Mouse (Mus musculus) limb, embryonic 10.5 days (tissue): ENCODE data around the gene Wnt7a. TPM values are rescaled to one million over a fixed set of nuclear protein-coding genes. Genes with fewer than 3 reads are reported as not detected.

Experiments
- DNase-seq: peaks from one replicate; pipeline ENCODE4 v3.0.0-alpha.2; 2017; ENCODE audit warnings: low spot score
- H3K27ac ChIP-seq: fragments of 300-500 bp; sonication (generic); 2 replicates; pipeline ENCODE4 v1.5.1; 2016; ENCODE audit warnings: mild to moderate bottlenecking
- H3K27me3 ChIP-seq: fragments of 300-500 bp; sonication (generic); 2 replicates; pipeline ENCODE4 v1.6.1; 2016; ENCODE audit warnings: low read depth, mild to moderate bottlenecking; ENCODE audit not compliant: poor library complexity, severe bottlenecking
- H3K36me3 ChIP-seq: fragments of 300-500 bp; sonication (generic); 2 replicates; pipeline ENCODE4 v1.6.1; 2016; ENCODE audit warnings: mild to moderate bottlenecking, moderate library complexity
- H3K4me1 ChIP-seq: fragments of 300-500 bp; sonication (generic); 2 replicates; pipeline ENCODE4 v1.6.1; 2016
- H3K4me3 ChIP-seq: fragments of 300-500 bp; sonication (generic); 2 replicates; pipeline ENCODE4 v1.5.1; 2016; ENCODE audit warnings: mild to moderate bottlenecking, moderate library complexity
- H3K9me3 ChIP-seq: fragments of 300-500 bp; sonication (generic); replicated peaks from 2 replicates; pipeline ENCODE4 v1.6.1; 2016; ENCODE audit warnings: mild to moderate bottlenecking
- WGBS: fragments of 180-500 bp; shearing (Covaris S2); methylation state at CpG from one replicate; pipeline ENCODE4 v1.1.7; 2016; 5-methylcytosine and 5-hydroxymethylcytosine counted together
- polyA plus RNA-seq: library from polyadenylated mRNA; unstranded; fragments of >200 nt; fragmentation: Nextera tagmentation; extraction: Ambion mirVana; gene quantifications from 2 replicates; pipeline ENCODE4 v1.2.1, GENCODE M21; 2016

The Wnt7a gene
- polyA plus RNA-seq, 1 experiment from 2014 or later = 5.0 TPM

GRCm38 (mm10) chr6:91379266-91379665, 31.9 kb downstream of the Wnt7a start:
- no peaks in the 10 kb centered on the region for H3K36me3 ChIP-seq

DNA sequence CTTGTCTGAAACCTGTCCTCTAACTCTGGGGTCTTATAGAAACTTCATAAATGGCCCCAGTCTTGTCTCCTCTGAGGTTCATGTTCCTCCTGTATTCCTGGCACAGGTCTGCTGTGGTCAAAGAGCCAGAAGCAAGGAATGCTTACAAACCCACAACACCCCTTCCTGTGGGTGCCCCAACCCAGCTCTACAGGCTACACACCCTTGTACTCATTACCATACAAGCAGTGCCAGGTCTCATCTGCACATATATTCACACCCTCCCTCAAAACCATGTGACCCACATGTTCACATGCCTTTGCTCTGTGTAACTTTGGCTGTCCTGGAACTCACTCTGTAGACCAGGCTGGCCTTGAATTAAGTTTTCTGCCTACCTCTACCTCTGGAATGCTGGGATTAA, 38.2 kb downstream of the Wnt7a start:
- no peak overlapping the region for H3K27ac ChIP-seq
- no peak for DNase-seq
- H3K4me1 ChIP-seq = peaks cover 8% of the 10 kb centered on the region; the same call in 1 of the 2 replicates
- H3K9me3 ChIP-seq = no peaks in the 10 kb centered on the region
- no peaks in the 10 kb centered on the region for H3K27me3 ChIP-seq
- H3K36me3 ChIP-seq = no peaks in the 10 kb centered on the region
- H3K4me3 ChIP-seq = no peak overlapping the region

More at GRCm38 (mm10) chr6:91379266-91379665, 31.9 kb downstream of the Wnt7a start:
- Histone ChIP-seq H3K9me3 (no peaks in the 10 kb centered on the region), H3K27me3 (no peaks in the 10 kb centered on the region), H3K27ac (no peak overlapping the region), H3K4me1 (no peaks in the 10 kb centered on the region), H3K4me3 (no peak overlapping the region)
- WGBS = 71% methylated on average over 3 of the region's 3 CpGs
- DNase-seq = no peak

- no peaks in the 10 kb centered on the region for H3K9me3 ChIP-seq
- H3K36me3 ChIP-seq = no peaks in the 10 kb centered on the region
- no peak overlapping the region for H3K27ac ChIP-seq
- no peaks in the 10 kb centered on the region for H3K27me3 ChIP-seq
- no peak for DNase-seq
- peaks cover 8% of the 10 kb centered on the region; the same call in 1 of the 2 replicates for H3K4me1 ChIP-seq
- H3K4me3 ChIP-seq = no peak overlapping the region
- 34% methylated on average over 3 of the region's 3 CpGs for WGBS
These were observed 38.6 kb downstream of the Wnt7a start for GRCm38 (mm10) chr6:91372586-91372971.

- Histone ChIP-seq H3K36me3 (no peaks in the 10 kb centered on the region), H3K4me1 (peaks cover 8% of the 10 kb centered on the region; the same call in 1 of the 2 replicates), H3K27ac (no peak overlapping the region), H3K27me3 (no peaks in the 10 kb centered on the region), H3K9me3 (no peaks in the 10 kb centered on the region), H3K4me3 (no peak overlapping the region)
- no peak for DNase-seq
These were observed 39.1 kb downstream of the Wnt7a start for GRCm38 (mm10) chr6:91371912-91372585.

- WGBS = 97% methylated on average over 1 of the region's 1 CpGs
- Histone ChIP-seq H3K4me3 (no peak overlapping the region), H3K27me3 (no peaks in the 10 kb centered on the region), H3K4me1 (peaks cover 8% of the 10 kb centered on the region), H3K36me3 (no peaks in the 10 kb centered on the region), H3K27ac (no peak overlapping the region), H3K9me3 (no peaks in the 10 kb centered on the region)
- DNase-seq = no peak
These were observed 44.4 kb downstream of the Wnt7a start for GRCm38 (mm10) chr6:91366781-91367180.

GRCm38 (mm10) chr6:91365480-91365879, 45.7 kb downstream of the Wnt7a start:
- Histone ChIP-seq H3K36me3 (no peaks in the 10 kb centered on the region), H3K27me3 (no peaks in the 10 kb centered on the region), H3K9me3 (no peaks in the 10 kb centered on the region), H3K4me1 (peaks cover 8% of the 10 kb centered on the region), H3K4me3 (no peak overlapping the region), H3K27ac (no peak overlapping the region)
- DNase-seq = no peak
- 83% methylated on average over 14 of the region's 14 CpGs for WGBS

DNA sequence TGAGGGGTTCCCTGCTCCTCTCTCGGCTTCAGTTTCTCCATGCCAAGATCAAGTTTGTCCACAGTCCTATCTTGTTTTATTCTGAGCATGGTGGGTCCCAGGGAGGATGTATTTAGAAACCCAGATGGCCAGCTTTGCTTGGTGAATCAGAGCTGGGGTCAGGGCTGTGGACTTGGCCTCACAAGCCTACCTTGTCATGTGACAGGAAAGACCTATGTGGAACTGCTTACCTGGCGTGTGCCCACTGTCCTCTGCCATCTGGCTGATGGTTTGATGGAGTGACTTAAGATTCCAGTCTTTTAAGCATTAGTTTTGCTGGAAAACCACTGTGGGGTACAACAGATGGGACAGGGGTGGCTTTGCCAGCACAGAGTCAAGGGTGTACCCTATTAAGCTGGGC, 48.4 kb downstream of the Wnt7a start:
- Histone ChIP-seq H3K9me3 (no peaks in the 10 kb centered on the region), H3K4me1 (peaks cover 4% of the 10 kb centered on the region; the same call in 1 of the 2 replicates), H3K27ac (no peak overlapping the region), H3K27me3 (0 out of 2 replicates have a peak, but pooled peaks cover 4% of the 10 kb centered on the region), H3K36me3 (no peaks in the 10 kb centered on the region), H3K4me3 (no peak overlapping the region)
- WGBS = 80% methylated on average over 2 of the region's 2 CpGs
- no peak for DNase-seq

- WGBS = 84% methylated on average over 6 of the region's 6 CpGs
These were observed 50.2 kb downstream of the Wnt7a start for GRCm38 (mm10) chr6:91360998-91361397.

GRCm38 (mm10) chr6:91360371-91360690, 50.8 kb downstream of the Wnt7a start:
- Histone ChIP-seq H3K4me1 (peaks cover 4% of the 10 kb centered on the region; the same call in 1 of the 2 replicates), H3K27me3 (0 out of 2 replicates have a peak, but pooled peaks cover 4% of the 10 kb centered on the region), H3K4me3 (no peak overlapping the region), H3K27ac (no peak overlapping the region), H3K9me3 (no peaks in the 10 kb centered on the region), H3K36me3 (no peaks in the 10 kb centered on the region)
- DNase-seq = no peak
- WGBS = 88% methylated on average over 4 of the region's 4 CpGs

More at GRCm38 (mm10) chr6:91360998-91361397, 50.2 kb downstream of the Wnt7a start:
- Histone ChIP-seq H3K4me3 (no peak overlapping the region), H3K27me3 (0 out of 2 replicates have a peak, but pooled peaks cover 4% of the 10 kb centered on the region), H3K36me3 (no peaks in the 10 kb centered on the region), H3K27ac (no peak overlapping the region), H3K9me3 (no peaks in the 10 kb centered on the region), H3K4me1 (peaks cover 4% of the 10 kb centered on the region; the same call in 1 of the 2 replicates)
- no peak for DNase-seq

DNA sequence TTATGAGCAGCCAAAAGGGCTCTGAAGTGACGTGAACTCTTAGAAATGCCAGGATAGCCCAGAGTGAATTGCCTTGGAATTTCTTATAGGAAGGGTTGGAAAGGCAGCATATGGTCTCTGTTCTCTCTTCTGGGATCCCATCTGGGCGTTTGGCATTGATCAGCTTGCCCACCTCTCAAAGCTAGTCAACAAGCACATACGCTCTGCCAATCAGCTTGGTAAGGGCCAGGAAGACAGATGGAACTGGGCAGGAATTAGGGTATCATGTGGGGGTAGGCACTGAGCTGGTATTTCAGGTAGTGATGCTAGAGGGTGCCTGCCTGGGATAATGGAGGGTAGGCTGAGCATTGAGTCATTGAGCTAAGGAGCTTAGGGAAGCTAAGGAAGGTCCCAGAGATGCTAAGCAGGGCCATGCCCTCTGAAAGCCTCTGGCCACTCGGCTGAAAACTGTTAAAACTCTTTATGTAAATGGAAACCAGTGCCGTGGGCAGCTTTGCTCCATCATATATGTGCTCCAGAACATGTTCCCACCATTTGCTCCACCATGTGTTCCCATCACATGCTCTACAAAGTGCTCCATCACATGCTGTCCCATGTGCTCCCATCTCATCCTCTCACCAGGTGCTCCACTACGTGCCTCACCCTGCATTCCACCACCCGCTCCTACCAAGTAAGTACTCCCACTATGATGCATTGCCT, 51.3 kb downstream of the Wnt7a start:
- Histone ChIP-seq H3K4me3 (no peak overlapping the region), H3K27me3 (0 out of 2 replicates have a peak, but pooled peaks cover 4% of the 10 kb centered on the region), H3K27ac (no peak overlapping the region), H3K9me3 (no peaks in the 10 kb centered on the region), H3K4me1 (peaks cover 4% of the 10 kb centered on the region; the same call in 1 of the 2 replicates), H3K36me3 (no peaks in the 10 kb centered on the region)
- WGBS = 91% methylated on average over 7 of the region's 7 CpGs
- DNase-seq = no peak

GRCm38 (mm10) chr6:91358866-91359656, 52.1 kb downstream of the Wnt7a start:
- no peak overlapping the region for H3K4me3 ChIP-seq
- no peaks in the 10 kb centered on the region for H3K36me3 ChIP-seq
- WGBS = 81% methylated on average over 6 of the region's 6 CpGs
- DNase-seq = no peak
- H3K27ac ChIP-seq = no peak overlapping the region
- H3K27me3 ChIP-seq = 0 out of 2 replicates have a peak, but pooled peaks cover 4% of the 10 kb centered on the region
- H3K9me3 ChIP-seq = no peaks in the 10 kb centered on the region
- H3K4me1 ChIP-seq = no peaks in the 10 kb centered on the region

DNA sequence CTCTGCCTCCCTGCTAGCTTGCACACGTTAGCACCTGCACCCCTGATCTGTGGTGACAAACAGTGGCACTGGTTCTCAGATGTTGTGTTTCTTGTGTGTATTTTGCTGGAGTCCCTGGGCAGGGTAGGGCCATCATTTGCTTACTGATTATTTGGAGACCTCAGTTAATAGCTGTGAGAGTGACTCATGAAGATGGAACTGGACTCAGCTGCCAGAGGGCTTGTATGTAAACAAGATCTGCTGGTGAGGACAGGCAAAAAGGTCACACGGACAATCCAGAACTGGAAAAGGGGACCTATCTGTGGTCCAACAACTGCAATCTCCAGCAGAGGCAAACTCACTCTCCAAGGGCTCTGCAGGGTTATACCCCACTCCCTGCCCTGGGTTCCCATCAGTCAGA, 52.8 kb downstream of the Wnt7a start:
- no peak overlapping the region for H3K27ac ChIP-seq
- 0 out of 2 replicates have a peak, but pooled peaks cover 4% of the 10 kb centered on the region for H3K27me3 ChIP-seq
- DNase-seq = no peak
- no peaks in the 10 kb centered on the region for H3K36me3 ChIP-seq
- no peak overlapping the region for H3K4me3 ChIP-seq
- WGBS = 68% methylated on average over 2 of the region's 2 CpGs
- no peaks in the 10 kb centered on the region for H3K9me3 ChIP-seq
- no peaks in the 10 kb centered on the region for H3K4me1 ChIP-seq
